Mouse (Mus musculus) hindbrain, embryonic 13.5 days (tissue): ENCODE data around the gene Akr1b8. TPM values are rescaled to one million over a fixed set of nuclear protein-coding genes. Genes with fewer than 3 reads are reported as not detected.

Experiments used
- polyA plus RNA-seq: library from polyadenylated mRNA; unstranded; fragments of >200 nt; fragmentation: Nextera tagmentation; extraction: Ambion mirVana; gene quantifications from 2 replicates; pipeline ENCODE4 v1.2.1, GENCODE M21; 2015

Gene Akr1b8
- polyA plus RNA-seq, 1 experiment from 2014 or later: 7.7 TPM

Other genes starting within 250 kb of the Akr1b8 start
- 36.8 and 40.7 TPM in 2 replicates for gene Slc35b4, start 177.0 kb upstream of the Akr1b8 start, polyA plus RNA-seq
- 106 and 108 TPM in 2 replicates for gene Akr1b3, start 36.6 kb upstream of the Akr1b8 start, polyA plus RNA-seq
- gene Akr1b10, start 30.1 kb downstream of the Akr1b8 start, polyA plus RNA-seq: 10.4 and 12.1 TPM in 2 replicates
- not detected in 2 replicates for gene Akr1b7, start 58.2 kb downstream of the Akr1b8 start, polyA plus RNA-seq
- 88.0 and 90.9 TPM in 2 replicates for gene Bpgm, start 122.1 kb downstream of the Akr1b8 start, polyA plus RNA-seq
- 80.0 and 84.0 TPM in 2 replicates for gene Cald1, start 244.4 kb downstream of the Akr1b8 start, polyA plus RNA-seq